ENCODE assay signal across 7 mouse cellular contexts in genomic region chr4:119421921-119422293, GRCm38 (mm10). TPM values are rescaled to one million over a fixed set of nuclear protein-coding genes. Genes with fewer than 3 reads are reported as not detected.
DNase-seq lines count a peak whose midpoint lies in the region; ATAC-seq and TF ChIP-seq lines count a peak whose summit lies in the region.

No protein-coding gene starts in this region.

- TF ChIP-seq POLR2A in bone marrow macrophage, adult 2 months (IDR thresholded peaks at IDR 0.05; ENCODE audit: borderline replicate concordance, low read depth, low read length) = no peak

- peak; percentile 67 for ATAC-seq in forebrain, embryonic 15.5 days (replicated peaks)
- peak; percentile 58 for ATAC-seq in limb, embryonic 13.5 days (ENCODE audit: low FRiP score, low read depth)
- peak; percentile 61 for ATAC-seq in neural tube, embryonic 12.5 days (ENCODE audit: low FRiP score, low read depth)

- H3K27ac ChIP-seq in bone marrow macrophage, adult 2 months (ENCODE audit: insufficient read depth, low read depth, low read length) = peak overlapping the region; percentile 68
- H3K27ac ChIP-seq in forebrain, embryonic 15.5 days (replicated peaks) = peak overlapping the region; percentile 86
- H3K27ac ChIP-seq in limb, embryonic 13.5 days = peak overlapping the region; percentile 85
- H3K27ac ChIP-seq in neural tube, embryonic 12.5 days = peak overlapping the region; percentile 64

- intact Hi-C loops in left cerebral cortex, postnatal 4 days (cut with DNase I) = no loop called here

- H3K4me3 ChIP-seq in bone marrow macrophage, adult 2 months (ENCODE audit: insufficient read depth, low read length) = peak overlapping the region; percentile 77
- peak overlapping the region; percentile 77 for H3K4me3 ChIP-seq in forebrain, embryonic 15.5 days
- H3K4me3 ChIP-seq in limb, embryonic 13.5 days = peak overlapping the region; percentile 73
- H3K4me3 ChIP-seq in neural tube, embryonic 12.5 days = peak overlapping the region; percentile 65

- no peak for TF ChIP-seq CTCF in bone marrow macrophage, adult 2 months (IDR thresholded peaks at IDR 0.05; ENCODE audit: low read depth, low read length)

- peak overlapping the region; percentile 97 for H3K4me2 ChIP-seq in forebrain, embryonic 15.5 days (replicated peaks)
- H3K4me2 ChIP-seq in limb, embryonic 13.5 days (replicated peaks) = peak overlapping the region; percentile 92
- peak overlapping the region; percentile 88 for H3K4me2 ChIP-seq in neural tube, embryonic 12.5 days (replicated peaks)

- under 1% methylated on average over 31 of the region's 31 CpGs for WGBS in forebrain, embryonic 15.5 days
- WGBS in limb, embryonic 13.5 days = under 1% methylated on average over 31 of the region's 31 CpGs
- 0% methylated on average over 31 of the region's 31 CpGs for WGBS in neural tube, embryonic 12.5 days

- DNase-seq in left cerebral cortex, postnatal 4 days = peak; percentile 47
- DNase-seq in left cerebral cortex, adult 8-10 months (ENCODE audit: low spot score in 2 of 2) = no peak
- DNase-seq in ovary, postnatal 14 days (ENCODE audit: low spot score) = no peak

- no peaks in the 10 kb centered on the region for H3K27me3 ChIP-seq in forebrain, embryonic 15.5 days
- H3K27me3 ChIP-seq in limb, embryonic 13.5 days = no peaks in the 10 kb centered on the region
- no peaks in the 10 kb centered on the region for H3K27me3 ChIP-seq in neural tube, embryonic 12.5 days (replicated peaks)

- H3K9me3 ChIP-seq in forebrain, embryonic 15.5 days = no peaks in the 10 kb centered on the region
- H3K9me3 ChIP-seq in limb, embryonic 13.5 days = no peaks in the 10 kb centered on the region
- no peaks in the 10 kb centered on the region for H3K9me3 ChIP-seq in neural tube, embryonic 12.5 days

- peak overlapping the region; percentile 78 for H3K9ac ChIP-seq in forebrain, embryonic 15.5 days (replicated peaks)
- peak overlapping the region; percentile 90 for H3K9ac ChIP-seq in limb, embryonic 13.5 days
- H3K9ac ChIP-seq in neural tube, embryonic 12.5 days = peak overlapping the region; percentile 77

- H3K4me1 ChIP-seq in bone marrow macrophage, adult 2 months (ENCODE audit: control insufficient read depth, insufficient read depth, low read length) = peaks cover 9% of the 10 kb centered on the region
- peaks cover 20% of the 10 kb centered on the region for H3K4me1 ChIP-seq in forebrain, embryonic 15.5 days
- peaks cover 19% of the 10 kb centered on the region for H3K4me1 ChIP-seq in limb, embryonic 13.5 days
- peaks cover 19% of the 10 kb centered on the region for H3K4me1 ChIP-seq in neural tube, embryonic 12.5 days

- no peaks in the 10 kb centered on the region for H3K36me3 ChIP-seq in forebrain, embryonic 15.5 days
- H3K36me3 ChIP-seq in limb, embryonic 13.5 days = peaks cover 9% of the 10 kb centered on the region
- H3K36me3 ChIP-seq in neural tube, embryonic 12.5 days = no peaks in the 10 kb centered on the region

RNA-seq across cellular contexts. Expression of gene Ppcs, which starts 0.3 kb away (rescaled TPM):
- total RNA-seq in left cerebral cortex, postnatal 4 days (2021) = 1 to 10 TPM; 5.0 to 5.8 TPM
- total RNA-seq in left cerebral cortex, adult 8-10 months (2022) = 1 to 10 TPM; 5.0 to 6.8 (median 6.0) TPM
- polyA plus RNA-seq in bone marrow macrophage, adult 2 months (2012; ENCODE audit: insufficient read depth, insufficient read length, missing spikeins) = 6.3 and 8.1 TPM in 2 replicates
- 16.7 and 17.7 TPM in 2 replicates for polyA plus RNA-seq in forebrain, embryonic 15.5 days (2015; fragmentation: Nextera tagmentation; extraction: Ambion mirVana)
- polyA plus RNA-seq in limb, embryonic 13.5 days (2015; fragmentation: Nextera tagmentation; extraction: Ambion mirVana) = 29.3 and 33.0 TPM in 2 replicates
- polyA plus RNA-seq in neural tube, embryonic 12.5 days (2016; fragmentation: Nextera tagmentation; extraction: Ambion mirVana) = 20.9 and 22.7 TPM in 2 replicates

RNA-seq across cellular contexts. Expression of gene Zmynd12, which starts 0.7 kb away (rescaled TPM):
- under 1 TPM; 0.26 to 0.40 TPM for total RNA-seq in left cerebral cortex, postnatal 4 days (2021)
- 1 to 10 TPM in 1 of 4 experiments, under 1 TPM in 3; 0.46 to 1.2 (median 0.76) TPM for total RNA-seq in left cerebral cortex, adult 8-10 months (2022)
- polyA plus RNA-seq in bone marrow macrophage, adult 2 months (2012; ENCODE audit: insufficient read depth, insufficient read length, missing spikeins) = not detected in 2 replicates
- polyA plus RNA-seq in forebrain, embryonic 15.5 days (2015; fragmentation: Nextera tagmentation; extraction: Ambion mirVana) = 0.27 and 0.57 TPM in 2 replicates
- 0.19 and 0.34 TPM in 2 replicates for polyA plus RNA-seq in limb, embryonic 13.5 days (2015; fragmentation: Nextera tagmentation; extraction: Ambion mirVana)
- polyA plus RNA-seq in neural tube, embryonic 12.5 days (2016; fragmentation: Nextera tagmentation; extraction: Ambion mirVana) = 0.13 and 0.55 TPM in 2 replicates

RNA-seq across cellular contexts. Expression of gene Ccdc30, which starts 6.6 kb away (rescaled TPM):
- total RNA-seq in left cerebral cortex, postnatal 4 days (2021) = 10 to 100 TPM; 20.5 to 21.3 TPM
- total RNA-seq in left cerebral cortex, adult 8-10 months (2022) = 10 to 100 TPM; 20.9 to 24.6 (median 23.2) TPM
- not detected in 2 replicates for polyA plus RNA-seq in bone marrow macrophage, adult 2 months (2012; ENCODE audit: insufficient read depth, insufficient read length, missing spikeins)
- polyA plus RNA-seq in forebrain, embryonic 15.5 days (2015; fragmentation: Nextera tagmentation; extraction: Ambion mirVana) = 10.6 and 13.0 TPM in 2 replicates
- polyA plus RNA-seq in limb, embryonic 13.5 days (2015; fragmentation: Nextera tagmentation; extraction: Ambion mirVana) = 6.6 and 7.5 TPM in 2 replicates
- 14.9 and 15.1 TPM in 2 replicates for polyA plus RNA-seq in neural tube, embryonic 12.5 days (2016; fragmentation: Nextera tagmentation; extraction: Ambion mirVana)
